40 mouse cellular contexts compared by ENCODE assay signal in genomic region chr3:93301896-93302295, GRCm38 (mm10). TPM values are rescaled to one million over a fixed set of nuclear protein-coding genes. Genes with fewer than 3 reads are reported as not detected.
"Had no signal": no experiment of that assay in that cellular context is flagged by ENCODE, and none has a peak within 500 bp of the region (broad histone marks: within the 10 kb centered on the region; RNA-seq: fewer than 3 reads in every experiment).

No protein-coding gene starts in this region.

- H3K27me3 ChIP-seq: forebrain, embryonic 15.5 days; heart, embryonic 13.5 days; heart, embryonic 15.5 days; hindbrain, embryonic 13.5 days; hindbrain, embryonic 15.5 days; limb, embryonic 13.5 days; limb, embryonic 15.5 days had no signal

- H3K4me3 ChIP-seq: forebrain, embryonic 15.5 days; heart, embryonic 13.5 days; heart, embryonic 15.5 days; hindbrain, embryonic 13.5 days; hindbrain, embryonic 15.5 days; limb, embryonic 13.5 days; limb, embryonic 15.5 days had no signal

- H3K27ac ChIP-seq: forebrain, embryonic 15.5 days; heart, embryonic 13.5 days; heart, embryonic 15.5 days; hindbrain, embryonic 13.5 days; hindbrain, embryonic 15.5 days; hindbrain, postnatal 0 days; kidney, postnatal 0 days; limb, embryonic 13.5 days; limb, embryonic 15.5 days; liver, embryonic 14.5 days had no signal

- H3K9me3 ChIP-seq: forebrain, embryonic 15.5 days; heart, embryonic 15.5 days; hindbrain, embryonic 15.5 days; limb, embryonic 13.5 days; limb, embryonic 15.5 days had no signal

- DNase-seq: forebrain, postnatal 0 days; gastrocnemius, postnatal 14 days; gastrocnemius, postnatal 36 days; heart, adult 18-20 months; heart, postnatal 14 days; heart, postnatal 36 days; layer of hippocampus, adult 9-11 months; layer of hippocampus, postnatal 36 days; left cerebral cortex, postnatal 4 days; lung, adult 18-20 months had no signal

- H3K36me3 ChIP-seq: forebrain, embryonic 15.5 days; heart, embryonic 13.5 days; heart, embryonic 15.5 days; hindbrain, embryonic 13.5 days; hindbrain, embryonic 15.5 days; limb, embryonic 13.5 days; limb, embryonic 15.5 days had no signal

- H3K4me2 ChIP-seq: forebrain, embryonic 15.5 days; heart, embryonic 11.5 days; heart, embryonic 13.5 days; heart, embryonic 15.5 days; hindbrain, embryonic 13.5 days; hindbrain, embryonic 15.5 days; limb, embryonic 13.5 days; limb, embryonic 15.5 days; liver, embryonic 11.5 days had no signal

- H3K4me1 ChIP-seq: forebrain, embryonic 15.5 days; heart, embryonic 13.5 days; heart, embryonic 15.5 days; hindbrain, embryonic 13.5 days; hindbrain, embryonic 15.5 days; limb, embryonic 13.5 days; limb, embryonic 15.5 days had no signal

- ATAC-seq: forebrain, embryonic 15.5 days; forebrain, postnatal 0 days; hindbrain, postnatal 0 days; intestine, embryonic 16.5 days had no signal

- H3K9ac ChIP-seq: forebrain, embryonic 15.5 days; forebrain, postnatal 0 days; heart, embryonic 13.5 days; heart, embryonic 15.5 days; hindbrain, embryonic 13.5 days; hindbrain, embryonic 15.5 days; limb, embryonic 13.5 days; limb, embryonic 15.5 days; liver, embryonic 14.5 days had no signal

RNA-seq across cellular contexts. Expression of gene Hrnr, which starts 17.7 kb away (rescaled TPM):
- total RNA-seq: forebrain, postnatal 0 days; gastrocnemius, adult 18-20 months; gastrocnemius, adult 8-10 months; gastrocnemius, postnatal 14 days; gastrocnemius, postnatal 36 days; heart, adult 18-20 months; heart, postnatal 36 days; hematopoietic stem cell, adult 5-6 weeks; hindbrain, postnatal 0 days; layer of hippocampus, adult 18-20 months; layer of hippocampus, adult 8-10 months; layer of hippocampus, postnatal 14 days; layer of hippocampus, postnatal 36 days; left cerebral cortex, adult 8-10 months; left cerebral cortex, postnatal 10 days; left cerebral cortex, postnatal 4 days had no signal
- polyA plus RNA-seq: forebrain, embryonic 15.5 days; forebrain, postnatal 0 days; gonadal fat pad, adult 2 months; heart, embryonic 11.5 days; heart, embryonic 13.5 days; heart, postnatal 0 days; hindbrain, embryonic 11.5 days; hindbrain, embryonic 13.5 days; hindbrain, postnatal 0 days; intestine, embryonic 14.5 days; large intestine, adult 2 months; limb, embryonic 11.5 days; liver, embryonic 11.5 days; liver, embryonic 14.5 days; liver, embryonic 16.5 days had no signal

RNA-seq across cellular contexts. Expression of gene Flg, which starts 28.6 kb away (rescaled TPM):
- total RNA-seq: forebrain, postnatal 0 days; gastrocnemius, adult 18-20 months; gastrocnemius, adult 8-10 months; gastrocnemius, postnatal 14 days; gastrocnemius, postnatal 36 days; heart, adult 18-20 months; heart, postnatal 36 days; hematopoietic stem cell, adult 5-6 weeks; hindbrain, postnatal 0 days; layer of hippocampus, adult 18-20 months; layer of hippocampus, adult 8-10 months; layer of hippocampus, postnatal 14 days; layer of hippocampus, postnatal 36 days; left cerebral cortex, adult 18-20 months; left cerebral cortex, adult 8-10 months; left cerebral cortex, postnatal 10 days; left cerebral cortex, postnatal 25 days; left cerebral cortex, postnatal 4 days had no signal
- polyA plus RNA-seq: forebrain, embryonic 15.5 days; forebrain, postnatal 0 days; gonadal fat pad, adult 2 months; heart, embryonic 11.5 days; heart, embryonic 13.5 days; heart, embryonic 15.5 days; heart, postnatal 0 days; hindbrain, embryonic 11.5 days; hindbrain, embryonic 13.5 days; hindbrain, embryonic 15.5 days; hindbrain, postnatal 0 days; intestine, embryonic 14.5 days; intestine, embryonic 16.5 days; limb, embryonic 11.5 days; limb, embryonic 13.5 days; liver, embryonic 11.5 days; liver, embryonic 14.5 days; liver, embryonic 16.5 days had no signal
